Mouse (Mus musculus): ENCODE results near the gene Uvrag.
A peak's percentile ranks its signal among the peaks of the same experiment; 100 is the strongest.

Uvrag gene

DNA sequence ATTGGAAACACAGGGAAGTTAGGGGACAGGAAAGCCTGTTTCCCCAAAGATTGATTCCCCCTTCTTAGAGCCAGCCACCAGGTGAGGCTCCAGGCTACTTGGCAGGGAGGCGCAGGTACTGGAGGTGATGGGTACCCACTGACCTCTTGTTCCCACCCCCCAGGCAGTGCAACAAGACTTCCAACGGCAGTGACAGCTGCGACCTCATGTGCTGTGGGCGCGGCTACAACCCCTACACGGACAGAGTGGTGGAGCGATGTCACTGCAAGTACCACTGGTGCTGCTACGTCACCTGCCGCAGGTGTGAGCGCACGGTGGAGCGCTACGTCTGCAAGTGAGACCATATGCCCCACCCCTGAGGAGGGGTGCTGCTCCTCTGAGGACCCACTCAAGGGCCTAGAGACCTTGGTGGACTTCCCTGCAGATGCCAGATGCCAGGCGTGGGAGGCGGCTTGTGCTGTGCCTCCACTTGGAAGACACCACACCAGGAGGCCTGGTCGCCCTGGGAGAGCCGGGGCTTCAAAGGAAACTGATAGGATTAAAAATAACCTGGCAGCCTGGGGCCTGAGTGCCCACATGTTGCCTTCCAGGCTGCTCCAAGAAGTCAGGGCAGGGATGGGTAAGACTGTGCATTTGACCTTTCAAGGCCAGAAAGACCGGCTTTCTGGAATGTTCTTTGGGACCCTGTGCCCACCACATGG lies 287.8 kb downstream of the Uvrag start:
- no peak for DNase-seq (ENCODE audit: low spot score in 2 of 2)

- DNase-seq (ENCODE audit: low spot score in 2 of 2), result no peak
These were observed 289.7 kb downstream of the Uvrag start for GRCm38 (mm10) chr7:98851220-98851619.

DNA sequence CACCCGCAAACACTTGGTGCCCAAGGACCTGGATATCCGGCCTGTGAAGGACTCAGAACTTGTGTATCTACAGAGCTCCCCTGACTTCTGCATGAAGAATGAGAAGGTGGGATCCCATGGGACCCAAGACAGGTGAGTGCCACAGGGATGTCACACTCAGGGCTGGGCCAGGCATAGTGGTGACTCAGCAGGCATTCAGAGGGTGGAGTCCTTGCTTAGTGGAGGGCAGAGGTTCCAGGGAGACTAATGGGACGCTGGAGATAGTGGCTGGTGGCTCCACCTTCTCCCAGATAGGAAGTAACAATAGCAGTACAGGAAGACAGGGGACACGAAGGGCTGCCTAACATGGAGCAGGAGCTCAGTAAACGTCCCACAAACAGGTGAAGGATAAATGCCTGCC lies 290.6 kb downstream of the Uvrag start:
- no peak for DNase-seq (ENCODE audit: low spot score in 2 of 2)

DNA sequence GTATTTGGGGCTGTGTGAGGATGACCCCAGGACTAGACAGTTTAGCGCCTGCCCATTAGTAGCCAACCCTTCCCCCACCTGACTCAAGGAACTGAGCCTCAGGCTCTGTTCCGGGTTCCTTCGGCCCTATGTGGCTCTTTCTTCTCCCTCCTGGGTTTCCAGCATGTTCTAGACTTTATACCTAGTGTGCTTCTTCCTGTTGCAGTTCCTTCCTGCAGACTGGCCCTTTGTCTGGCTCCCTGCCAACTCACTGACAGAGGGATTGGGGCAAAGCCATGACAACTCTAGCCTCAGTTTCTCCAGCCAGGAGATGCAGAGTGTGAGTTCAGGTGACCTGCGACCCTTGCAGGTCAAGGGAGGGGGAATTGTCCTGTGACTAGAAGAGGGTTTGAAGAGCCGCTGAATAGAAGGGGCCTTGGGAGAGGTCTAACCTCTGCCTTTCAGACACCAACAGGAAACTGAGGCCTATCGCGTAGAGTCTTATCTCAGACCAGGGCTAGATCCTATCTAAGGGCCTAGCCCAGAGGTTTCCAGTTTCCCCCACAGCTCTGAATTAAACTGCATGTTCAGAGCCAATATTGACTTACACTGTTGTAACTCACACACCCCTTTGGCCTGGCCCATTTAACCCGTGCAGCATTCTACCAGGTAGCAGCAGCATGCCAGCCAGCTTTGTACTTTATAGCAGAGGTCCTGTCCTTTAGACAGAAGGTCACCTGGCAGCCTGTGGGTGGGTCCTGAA lies 291.9 kb downstream of the Uvrag start:
- no peak for DNase-seq (ENCODE audit: low spot score in 2 of 2)

DNA sequence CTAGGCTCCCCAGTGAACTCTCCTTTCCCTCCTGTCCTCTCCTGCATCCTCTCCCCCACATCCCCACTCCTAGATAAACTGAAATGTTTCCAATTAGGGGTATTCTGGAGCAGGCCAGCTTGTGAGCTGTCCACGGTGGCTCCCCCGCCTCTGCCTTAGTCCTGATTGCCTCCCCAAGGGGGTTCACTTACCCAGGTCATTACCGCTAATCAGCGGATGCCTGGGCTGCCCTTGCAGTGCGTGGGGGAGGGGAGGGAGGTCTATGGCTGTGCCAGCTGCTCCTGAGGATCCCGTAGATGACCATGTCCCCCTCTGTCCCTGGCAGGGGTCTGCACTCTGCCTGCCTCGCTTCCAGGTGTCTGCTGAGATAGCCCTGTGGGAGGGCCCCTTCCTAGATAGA lies 297.3 kb downstream of the Uvrag start:
- no peak for DNase-seq (ENCODE audit: low spot score in 2 of 2)

GRCm38 (mm10) chr7:98842997-98843396 lies 297.9 kb downstream of the Uvrag start:
- DNase-seq (ENCODE audit: low spot score in 2 of 2), result no peak

DNA sequence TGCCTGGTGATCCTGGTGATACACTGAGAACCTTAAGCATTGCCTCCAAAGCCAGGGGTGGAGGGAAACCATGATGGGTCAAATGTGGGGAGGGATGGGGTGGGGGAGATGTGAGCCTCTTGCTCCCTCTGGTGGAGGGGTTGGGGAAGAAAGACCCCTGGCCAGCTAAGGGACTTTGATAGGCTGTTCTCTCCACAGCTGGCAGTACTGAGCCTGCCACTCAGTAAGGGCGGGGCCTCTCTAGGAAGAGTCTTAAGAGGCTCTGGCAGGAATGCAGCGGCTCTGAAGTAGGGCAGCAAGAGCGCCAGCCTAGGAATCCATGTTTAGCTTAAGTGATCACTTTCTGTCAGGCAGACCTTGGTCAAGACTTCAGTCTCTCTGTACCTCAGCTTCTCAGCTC lies 299.1 kb downstream of the Uvrag start:
- DNase-seq (ENCODE audit: low spot score in 2 of 2), result no peak

- no peak for DNase-seq (ENCODE audit: low spot score in 2 of 2)
These were observed 300.2 kb downstream of the Uvrag start for GRCm38 (mm10) chr7:98840771-98841170.

DNA sequence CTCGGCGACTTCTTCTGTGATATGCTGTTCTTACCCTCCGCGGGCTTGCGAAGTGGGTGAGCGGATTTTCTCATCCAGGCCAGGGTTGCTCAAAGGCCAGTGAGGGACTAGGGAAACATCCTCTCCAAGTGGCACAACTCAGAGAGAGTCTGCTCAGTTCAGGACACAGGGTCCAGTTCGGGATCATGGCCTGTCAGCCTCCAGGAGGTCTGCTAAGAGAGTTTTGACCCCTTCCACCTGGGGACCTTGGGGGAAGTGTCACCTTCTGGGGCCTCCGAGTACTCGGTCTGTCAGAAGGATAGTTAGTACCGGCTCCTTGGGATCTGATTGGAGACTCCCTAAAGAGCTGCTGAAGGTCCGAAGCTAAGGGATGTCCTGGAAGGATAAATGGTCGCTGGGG lies 301.6 kb downstream of the Uvrag start:
- no peak for DNase-seq (ENCODE audit: low spot score in 2 of 2)

GRCm38 (mm10) chr7:98838729-98839141 lies 302.2 kb downstream of the Uvrag start:
- DNase-seq (ENCODE audit: low spot score in 2 of 2), result no peak

- DNase-seq (ENCODE audit: low spot score in 2 of 2), result peak; percentile 61 to 79
These were observed 303.0 kb downstream of the Uvrag start for GRCm38 (mm10) chr7:98837901-98838300.

- peak; percentile 65 to 88 for DNase-seq (ENCODE audit: low spot score in 2 of 2)
These were observed 304.3 kb downstream of the Uvrag start for GRCm38 (mm10) chr7:98836646-98837045.

GRCm38 (mm10) chr7:98835519-98836441 lies 305.2 kb downstream of the Uvrag start:
- DNase-seq (ENCODE audit: low spot score in 2 of 2), result no peak
